Mouse (Mus musculus): ENCODE data around the gene Creb3. TPM values are rescaled to one million over a fixed set of nuclear protein-coding genes. Genes with fewer than 3 reads are reported as not detected.

Creb3 gene
- total RNA-seq, 2 experiments from 2014 or later, result 74.6 to 77.9 TPM

DNA sequence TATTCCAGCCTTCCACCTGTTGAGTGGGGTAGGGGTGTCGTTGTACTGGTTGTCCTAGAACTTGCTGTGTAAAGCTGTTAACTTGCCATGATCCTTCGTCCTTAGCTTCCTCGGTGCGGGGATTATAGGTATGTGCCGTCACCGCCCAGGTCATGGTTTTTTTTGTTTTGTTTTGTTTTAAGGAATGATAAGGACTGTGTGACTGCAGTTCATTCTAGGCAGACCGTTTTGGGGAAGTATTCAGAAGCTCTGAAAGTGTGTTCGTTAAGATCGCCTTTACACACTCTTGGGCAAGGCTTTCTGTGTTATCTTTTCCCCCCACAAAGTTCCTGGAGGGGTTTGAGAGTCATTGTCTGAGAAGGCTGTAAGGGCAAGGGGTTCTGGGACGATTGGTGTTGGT, 50.4 kb downstream of the Creb3 start:
- TF ChIP-seq CTCF (IDR thresholded peaks at IDR 0.05), result no peak
- no peak for DNase-seq (ENCODE audit: extremely low spot score in 1 of 2, low spot score in 2 of 2)
- Histone ChIP-seq H3K4me3 (no peak overlapping the region), H3K27ac (no peak overlapping the region)
- intact Hi-C loops (cut with DNase I), result no loop called here

DNA sequence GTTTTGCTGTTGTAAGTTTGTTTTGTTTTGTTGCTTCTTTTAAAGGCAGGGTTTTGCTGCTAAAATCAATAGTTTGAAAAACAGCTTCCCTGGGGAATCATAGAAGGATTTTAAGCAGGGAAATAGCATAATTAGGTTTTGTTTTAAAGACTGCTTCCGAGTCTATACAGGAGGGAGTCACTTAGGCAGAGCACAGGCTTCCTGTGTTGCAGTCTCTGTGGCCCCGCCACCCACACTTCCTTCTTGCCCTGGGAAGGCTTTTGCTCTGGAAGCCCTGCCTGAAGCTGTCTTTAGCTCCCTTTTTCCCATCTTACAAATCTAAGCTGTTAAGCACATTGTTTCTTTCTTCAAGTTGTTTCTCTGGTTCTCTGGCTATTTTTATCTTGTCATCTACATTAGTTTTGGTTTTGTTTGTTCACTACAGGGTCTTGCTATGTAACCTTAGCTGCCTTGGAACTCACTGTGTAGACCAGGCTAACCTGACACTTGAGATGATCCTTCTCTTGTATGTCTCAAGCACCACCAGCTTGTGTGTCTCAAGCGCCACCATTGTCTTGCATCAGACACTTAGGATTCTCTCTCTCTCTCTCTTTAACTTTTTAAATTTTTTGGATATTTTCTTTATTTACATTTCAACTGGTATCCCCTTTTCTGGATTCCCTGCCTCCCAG, 51.1 kb downstream of the Creb3 start:
- H3K4me3 ChIP-seq, result no peak overlapping the region
- no peak for TF ChIP-seq CTCF (IDR thresholded peaks at IDR 0.05)
- DNase-seq (ENCODE audit: extremely low spot score in 1 of 2, low spot score in 2 of 2), result no peak
- H3K27ac ChIP-seq, result no peak overlapping the region
- intact Hi-C loops (cut with DNase I), result no loop called here

Other genes with a start within 250 kb of the Creb3 start
- 100 to 1,000 TPM; 137 to 144 TPM for gene Rusc2, start 180.4 kb upstream of the Creb3 start, total RNA-seq (2021)
- 1 to 10 TPM in 1 of 2 experiments, under 1 TPM in 1; 0.68 to 1.3 TPM for gene Fam166b, start 133.2 kb upstream of the Creb3 start, total RNA-seq (2021)
- gene Tesk1, start 120.4 kb upstream of the Creb3 start, total RNA-seq (2021), result 100 to 1,000 TPM; 102 to 103 TPM
- gene Cd72, start 107.7 kb upstream of the Creb3 start, total RNA-seq (2021), result 1 to 10 TPM; 1.1 to 1.4 TPM
- not detected for gene Sit1, start 78.6 kb upstream of the Creb3 start, total RNA-seq (2021)
- 10 to 100 TPM; 28.1 to 31.8 TPM for gene Ccdc107, start 69.4 kb upstream of the Creb3 start, total RNA-seq (2021)
- gene Arhgef39, start 62.6 kb upstream of the Creb3 start, total RNA-seq (2021), result 1 to 10 TPM in 1 of 2 experiments, under 1 TPM in 1; 0.41 to 1.7 TPM
- not detected for gene Car9, start 55.4 kb upstream of the Creb3 start, total RNA-seq (2021)
- gene Tpm2, start 38.6 kb upstream of the Creb3 start, total RNA-seq (2021), result 1 to 10 TPM; 7.0 to 8.8 TPM
- gene Tln1, start 359 bp downstream of the Creb3 start, total RNA-seq (2021), result 10 to 100 TPM; 50.7 to 52.2 TPM
- gene Rgp1, start 16.4 kb downstream of the Creb3 start, total RNA-seq (2021), result 10 to 100 TPM; 49.6 to 55.4 TPM
- 10 to 100 TPM; 69.2 to 70.6 TPM for gene Gba2, start 16.5 kb downstream of the Creb3 start, total RNA-seq (2021)
- not detected for gene Msmp, start 22.2 kb downstream of the Creb3 start, total RNA-seq (2021)
- 10 to 100 TPM; 60.9 to 62.0 TPM for gene Npr2, start 69.6 kb downstream of the Creb3 start, total RNA-seq (2021)
- 1 to 10 TPM in 1 of 2 experiments, under 1 TPM in 1; 0.95 to 1.6 TPM for gene Spag8, start 91.3 kb downstream of the Creb3 start, total RNA-seq (2021)
- gene Hint2, start 94.1 kb downstream of the Creb3 start, total RNA-seq (2021), result 10 to 100 TPM; 30.9 to 33.5 TPM
- gene Tmem8b, start 106.6 kb downstream of the Creb3 start, total RNA-seq (2021), result 10 to 100 TPM; 63.1 to 66.2 TPM
- 1 to 10 TPM; 1.8 to 2.2 TPM for gene Fam221b, start 106.8 kb downstream of the Creb3 start, total RNA-seq (2021)
- not detected for gene Olfr70, start 138.5 kb downstream of the Creb3 start, total RNA-seq (2021)
- not detected for gene Olfr71, start 147.9 kb downstream of the Creb3 start, total RNA-seq (2021)
- gene Hrct1, start 164.9 kb downstream of the Creb3 start, total RNA-seq (2021), result 1 to 10 TPM in 1 of 2 experiments, under 1 TPM in 1; 0.87 to 1.1 TPM
- under 1 TPM; 0.63 to 1.00 TPM for gene Spaar, start 167.7 kb downstream of the Creb3 start, total RNA-seq (2021)
- not detected for gene Olfr159, start 208.7 kb downstream of the Creb3 start, total RNA-seq (2021)

Data from left cerebral cortex, adult 2 months (tissue).